Mouse (Mus musculus): ENCODE data around the gene Ube4a.

The Ube4a gene

GRCm38 (mm10) chr9:44965126-44965832, at the start of gene Ube4a:
TSS of gene Ube4a (minus strand) at chr9:44965600.
- DNase-seq (ENCODE audit: low spot score) = peak; percentile 99

- no peak for DNase-seq (ENCODE audit: low spot score)
These were observed 49.5 kb upstream of the Ube4a start for GRCm38 (mm10) chr9:45014879-45015278.

- no peak for DNase-seq (ENCODE audit: low spot score)
These were observed 45.9 kb upstream of the Ube4a start for GRCm38 (mm10) chr9:45011291-45011690.

GRCm38 (mm10) chr9:45010461-45010860, 45.1 kb upstream of the Ube4a start:
- no peak for DNase-seq (ENCODE audit: low spot score)

- DNase-seq (ENCODE audit: low spot score) = no peak
These were observed 44.0 kb upstream of the Ube4a start, which contains the start of gene Cd3e for GRCm38 (mm10) chr9:45009180-45010078. TSS of gene Cd3e (minus strand) at chr9:45009627.

- no peak for DNase-seq (ENCODE audit: low spot score)
These were observed 42.9 kb upstream of the Ube4a start for GRCm38 (mm10) chr9:45008342-45008741.

GRCm38 (mm10) chr9:45007404-45007803, 42.0 kb upstream of the Ube4a start:
- DNase-seq (ENCODE audit: low spot score) = no peak

- DNase-seq (ENCODE audit: low spot score) = no peak
These were observed 34.8 kb upstream of the Ube4a start for GRCm38 (mm10) chr9:45000249-45000648.

GRCm38 (mm10) chr9:44999776-45000175, 34.4 kb upstream of the Ube4a start:
- no peak for DNase-seq (ENCODE audit: low spot score)

GRCm38 (mm10) chr9:44999171-44999570, 33.8 kb upstream of the Ube4a start:
- DNase-seq (ENCODE audit: low spot score) = peak; percentile 5

- no peak for DNase-seq (ENCODE audit: low spot score)
These were observed 32.7 kb upstream of the Ube4a start for GRCm38 (mm10) chr9:44998138-44998537.

- no peak for DNase-seq (ENCODE audit: low spot score)
These were observed 31.2 kb upstream of the Ube4a start for GRCm38 (mm10) chr9:44996590-44996989.

- no peak for DNase-seq (ENCODE audit: low spot score)
These were observed 29.6 kb upstream of the Ube4a start for GRCm38 (mm10) chr9:44994962-44995361.

GRCm38 (mm10) chr9:44993268-44993667, 27.9 kb upstream of the Ube4a start:
- no peak for DNase-seq (ENCODE audit: low spot score)

- no peak for DNase-seq (ENCODE audit: low spot score)
These were observed 26.9 kb upstream of the Ube4a start for GRCm38 (mm10) chr9:44992271-44992670.

- DNase-seq (ENCODE audit: low spot score) = no peak
These were observed 26.4 kb upstream of the Ube4a start for GRCm38 (mm10) chr9:44991821-44992220.

GRCm38 (mm10) chr9:44986976-44987375, 21.6 kb upstream of the Ube4a start:
- DNase-seq (ENCODE audit: low spot score) = no peak

GRCm38 (mm10) chr9:44986242-44986781, 20.9 kb upstream of the Ube4a start:
- no peak for DNase-seq (ENCODE audit: low spot score)

GRCm38 (mm10) chr9:44985721-44986161, 20.3 kb upstream of the Ube4a start:
- DNase-seq (ENCODE audit: low spot score) = no peak

- DNase-seq (ENCODE audit: low spot score) = no peak
These were observed 17.6 kb upstream of the Ube4a start for GRCm38 (mm10) chr9:44983001-44983400.

- DNase-seq (ENCODE audit: low spot score) = no peak
These were observed 17.1 kb upstream of the Ube4a start for GRCm38 (mm10) chr9:44982531-44982930.

GRCm38 (mm10) chr9:44982081-44982480, 16.7 kb upstream of the Ube4a start:
- no peak for DNase-seq (ENCODE audit: low spot score)

- no peak for DNase-seq (ENCODE audit: low spot score)
These were observed 16.3 kb upstream of the Ube4a start, which contains the start of gene Cd3d for GRCm38 (mm10) chr9:44981676-44982075. TSS of gene Cd3d (plus strand) at chr9:44981786.
